In the genomic region with DNA sequence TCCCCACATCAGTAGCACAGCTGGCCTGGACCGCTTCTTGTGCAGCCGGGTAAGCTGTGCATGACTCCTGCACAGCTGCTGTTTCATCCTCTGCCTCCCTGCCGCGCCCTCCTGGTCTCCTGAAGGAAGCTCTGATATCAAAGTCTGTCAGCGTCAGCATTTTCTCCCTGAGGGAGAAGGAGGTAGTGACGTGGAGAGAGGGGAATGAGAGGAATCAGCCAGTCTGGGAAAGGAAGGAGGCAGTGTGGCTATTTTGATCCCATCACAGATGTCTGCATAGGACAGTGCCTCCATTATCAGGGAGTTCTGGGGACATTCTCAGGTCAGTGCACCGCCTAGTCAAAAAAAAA, we compare ENCODE assay signal across 8 mouse cellular contexts.
DNase-seq lines count a peak whose midpoint lies in the region; ATAC-seq and TF ChIP-seq lines count a peak whose summit lies in the region.

No protein-coding gene starts in this region.

- TF ChIP-seq CTCF in brain, embryonic 14.5 days (IDR thresholded peaks at IDR 0.05; ENCODE audit: borderline replicate concordance, extremely low read depth, insufficient read depth, insufficient read length): no peak

- 15% methylated on average over 7 of the region's 7 CpGs for WGBS in intestine, embryonic 15.5 days

- 0 out of 2 replicates have a peak overlapping the region, but pooled peaks have one; percentile 32 for H3K27ac ChIP-seq in intestine, embryonic 15.5 days

- H3K4me1 ChIP-seq in intestine, embryonic 15.5 days (replicated peaks): peaks cover 10% of the 10 kb centered on the region

- TF ChIP-seq POLR2A in brain, embryonic 14.5 days (IDR thresholded peaks at IDR 0.05; ENCODE audit: borderline replicate concordance, extremely low read depth, insufficient read depth, insufficient read length, poor library complexity, severe bottlenecking): no peak
- no peak for TF ChIP-seq POLR2A in myocyte (IDR thresholded peaks at IDR 0.05; ENCODE audit: insufficient read length, low read depth)

- H3K4me3 ChIP-seq in intestine, embryonic 15.5 days (replicated peaks): no peak overlapping the region
- H3K4me3 ChIP-seq in myocyte: no peak overlapping the region

- no peaks in the 10 kb centered on the region for H3K36me3 ChIP-seq in intestine, embryonic 15.5 days
- no peaks in the 10 kb centered on the region for H3K36me3 ChIP-seq in myocyte (ENCODE audit: control insufficient read depth, insufficient read depth)

- 0 out of 2 replicates have a peak overlapping the region, but pooled peaks have one; percentile 6 for H3K4me2 ChIP-seq in intestine, embryonic 15.5 days (replicated peaks)
- H3K4me2 ChIP-seq in myocyte (ENCODE audit: low read depth): no peak overlapping the region

- no peak overlapping the region for H3ac ChIP-seq in myocyte (ENCODE audit: control insufficient read depth, insufficient read length)

- H3K27me3 ChIP-seq in intestine, embryonic 15.5 days (replicated peaks): no peaks in the 10 kb centered on the region
- no peaks in the 10 kb centered on the region for H3K27me3 ChIP-seq in myocyte (ENCODE audit: control insufficient read depth, insufficient read depth, insufficient read length)

- H3K79me2 ChIP-seq in myocyte (ENCODE audit: control insufficient read depth, insufficient read depth): no peaks in the 10 kb centered on the region

- H3K9ac ChIP-seq in intestine, embryonic 15.5 days: no peak overlapping the region

- peak; percentile 81 for ATAC-seq in intestine, embryonic 15.5 days

- no peaks in the 10 kb centered on the region for H3K9me3 ChIP-seq in intestine, embryonic 15.5 days

- peak; percentile 39 for DNase-seq in ES-CJ7 (ENCODE audit: low read depth, low spot score)
- DNase-seq in brain, embryonic 14.5 days (ENCODE audit: low read depth): peak; percentile 82
- DNase-seq in heart, adult 18-20 months: peak; percentile 58 to 67
- no peak for DNase-seq in urinary bladder, postnatal 36 days (ENCODE audit: low spot score in 2 of 2)
- DNase-seq in ovary, postnatal 36 days (ENCODE audit: low spot score): no peak
- DNase-seq in left cerebral cortex, adult 18-20 months (ENCODE audit: low spot score in 2 of 2): no peak

TF ChIP-seq in myocyte, 11 proteins besides CTCF, POLR2A, EP300 and RAD21:
- TF ChIP-seq MAX (IDR thresholded peaks at IDR 0.05; ENCODE audit: low read depth): no peak
- TF ChIP-seq MYOG (IDR thresholded peaks at IDR 0.05; ENCODE audit: control insufficient read depth in 1 of 3, insufficient read depth in 1 of 3, insufficient read length in 2 of 3, low read depth in 2 of 3): peak in 2 of 3 experiments; percentile 10 to 43
- peak in 2 of 3 experiments; percentile 44 to 45 for TF ChIP-seq MYOD1 (IDR thresholded peaks at IDR 0.05; ENCODE audit: control insufficient read depth in 1 of 3, insufficient read length in 2 of 3, low read depth in 2 of 3)
- no peak for TF ChIP-seq SRF (IDR thresholded peaks at IDR 0.05; ENCODE audit: control insufficient read depth, insufficient read length, low read depth)
- no peak for TF ChIP-seq CEBPB (IDR thresholded peaks at IDR 0.05; ENCODE audit: insufficient read depth, poor library complexity, severe bottlenecking)
- TF ChIP-seq USF1 (IDR thresholded peaks at IDR 0.05; ENCODE audit: low read depth): no peak
- TF ChIP-seq TCF12 (IDR thresholded peaks at IDR 0.05; ENCODE audit: insufficient read depth, poor library complexity, severe bottlenecking): no peak

Comparison
In these comparisons a context has a peak if more than half of its experiments do, and no peak if none do; other contexts are left out.
1. DNase-seq: peak in ES-CJ7 (single experiment), brain, embryonic 14.5 days (single experiment) and heart, adult 18-20 months (2 of 2); none in urinary bladder, postnatal 36 days (0 of 2), ovary, postnatal 36 days (single experiment) and left cerebral cortex, adult 18-20 months (0 of 2).